Mouse (Mus musculus) heart, postnatal 0 days (tissue): ENCODE data around the gene Tcea3. TPM values are rescaled to one million over a fixed set of nuclear protein-coding genes. Genes with fewer than 3 reads are reported as not detected.

ENCODE experiments used
- ATAC-seq: fragments of 200-750 bp; cut with Nextera tagmentation; 2 replicates; pipeline ENCODE4 v1.8.0; 2017; ENCODE audit warnings: low read depth, moderate number of reproducible peaks, moderate library complexity; ENCODE audit not compliant: insufficient read depth
- DNase-seq: peaks from one replicate; pipeline ENCODE4 v3.0.0-alpha.2; 2016; ENCODE audit warnings: low spot score
- H3K27ac ChIP-seq: fragments of 300-500 bp; sonication (generic); 2 replicates; pipeline ENCODE4 v1.5.1; 2014; ENCODE audit warnings: low read depth, mild to moderate bottlenecking
- H3K27me3 ChIP-seq: fragments of 300-500 bp; sonication (generic); 2 replicates; pipeline ENCODE4 v1.6.1; 2014; ENCODE audit warnings: low read length, mixed read lengths; ENCODE audit not compliant: control insufficient read depth, insufficient read depth
- H3K36me3 ChIP-seq: fragments of 300-500 bp; sonication (generic); replicated peaks from 2 replicates; pipeline ENCODE4 v1.6.1; 2014; ENCODE audit warnings: low read length, mixed read lengths; ENCODE audit not compliant: control insufficient read depth, insufficient read depth
- H3K4me1 ChIP-seq: fragments of 300-500 bp; sonication (generic); 2 replicates; pipeline ENCODE4 v1.6.1; 2014; ENCODE audit warnings: antibody characterized with exemption; ENCODE audit not compliant: control insufficient read depth, insufficient read depth
- H3K4me2 ChIP-seq: fragments of 300-500 bp; sonication (generic); 2 replicates; pipeline ENCODE4 v1.6.1; 2014; ENCODE audit warnings: low read depth, mild to moderate bottlenecking, low read length, moderate library complexity
- H3K4me3 ChIP-seq: fragments of 300-500 bp; sonication (generic); 2 replicates; pipeline ENCODE4 v1.5.1; 2014; ENCODE audit warnings: low read depth, low read length
- H3K9ac ChIP-seq: fragments of 300-500 bp; sonication (generic); replicated peaks from 2 replicates; pipeline ENCODE4 v1.6.1; 2014; ENCODE audit warnings: low read depth, low read length, mixed read lengths
- H3K9me3 ChIP-seq: fragments of 300-500 bp; sonication (generic); replicated peaks from 2 replicates; pipeline ENCODE4 v1.6.1; 2016; ENCODE audit warnings: low read length; ENCODE audit not compliant: control insufficient read depth
- CTCF ChIP-seq: IDR thresholded peaks from 2 replicates; pipeline ENCODE4 v1.5.1; 2016; ENCODE audit warnings: antibody characterized with exemption, control low read depth, low read depth
- EP300 ChIP-seq: IDR thresholded peaks from 2 replicates; pipeline ENCODE4 v1.6.1; 2016; ENCODE audit warnings: antibody characterized with exemption, low read depth
- WGBS: fragments of 180-500 bp; shearing (Covaris S2); extraction: QIAGEN DNeasy Blood & Tissue Kit; methylation state at CpG from one replicate; pipeline ENCODE4 v1.1.7; 2014; 5-methylcytosine and 5-hydroxymethylcytosine counted together
- polyA plus RNA-seq: library from polyadenylated mRNA; unstranded; fragments of >200 nt; fragmentation: Nextera tagmentation; extraction: Ambion mirVana; gene quantifications from 2 replicates; pipeline ENCODE4 v1.2.1, GENCODE M21; 2015
- total RNA-seq: library from RNA; depleted of rRNA; stranded (reverse); fragments of >200 nt; gene quantifications from 2 replicates; pipeline ENCODE4 v1.2.3, GENCODE M21; 2014; ENCODE audit warnings: low replicate concordance

The Tcea3 gene
- total and polyA plus RNA-seq, 2 experiments from 2014 or later: 36.6 to 103 TPM

GRCm38 (mm10) chr4:136224240-136224559, 23.3 kb upstream of the Tcea3 start:
- peaks cover 4% of the 10 kb centered on the region; the same call in 1 of the 2 replicates for H3K4me1 ChIP-seq
- ATAC-seq: no peak
- H3K27ac ChIP-seq: no peak overlapping the region
- H3K27me3 ChIP-seq: no peaks in the 10 kb centered on the region
- 77% methylated on average over 5 of the region's 5 CpGs for WGBS
- no peak overlapping the region for H3K4me3 ChIP-seq
- H3K9ac ChIP-seq: no peak overlapping the region
- no peak for DNase-seq
- H3K36me3 ChIP-seq: no peaks in the 10 kb centered on the region
- H3K4me2 ChIP-seq: no peak overlapping the region
- no peaks in the 10 kb centered on the region for H3K9me3 ChIP-seq
- TF ChIP-seq CTCF (no peak), EP300 (no peak)

- no peak for TF ChIP-seq CTCF
- TF ChIP-seq EP300: no peak
- Histone ChIP-seq H3K9ac (no peak overlapping the region), H3K27ac (no peak overlapping the region), H3K4me3 (no peak overlapping the region), H3K4me2 (no peak overlapping the region), H3K4me1 (peaks cover 3% of the 10 kb centered on the region; the same call in 1 of the 2 replicates), H3K9me3 (no peaks in the 10 kb centered on the region), H3K27me3 (no peaks in the 10 kb centered on the region), H3K36me3 (no peaks in the 10 kb centered on the region)
- WGBS: 76% methylated on average over 23 of the region's 23 CpGs
- ATAC-seq: no peak
- DNase-seq: no peak
Measured at GRCm38 (mm10) chr4:136224677-136225460, 22.7 kb upstream of the Tcea3 start.

GRCm38 (mm10) chr4:136227408-136227807, 20.1 kb upstream of the Tcea3 start:
- H3K9me3 ChIP-seq: no peaks in the 10 kb centered on the region
- no peak for DNase-seq
- no peak for TF ChIP-seq CTCF
- TF ChIP-seq EP300: no peak
- 29% methylated on average over 7 of the region's 7 CpGs for WGBS
- H3K27me3 ChIP-seq: no peaks in the 10 kb centered on the region
- no peak overlapping the region for H3K4me3 ChIP-seq
- H3K9ac ChIP-seq: no peak overlapping the region
- no peak overlapping the region for H3K4me2 ChIP-seq
- no peak for ATAC-seq
- H3K4me1 ChIP-seq: no peaks in the 10 kb centered on the region
- H3K27ac ChIP-seq: no peak overlapping the region
- no peaks in the 10 kb centered on the region for H3K36me3 ChIP-seq

GRCm38 (mm10) chr4:136228640-136229039, 18.9 kb upstream of the Tcea3 start:
- Histone ChIP-seq H3K4me3 (no peak overlapping the region), H3K27me3 (no peaks in the 10 kb centered on the region), H3K9me3 (no peaks in the 10 kb centered on the region), H3K4me1 (no peaks in the 10 kb centered on the region), H3K4me2 (no peak overlapping the region), H3K36me3 (no peaks in the 10 kb centered on the region), H3K27ac (no peak overlapping the region), H3K9ac (no peak overlapping the region)
- ATAC-seq (no peak), DNase-seq (no peak)
- TF ChIP-seq EP300 (no peak), CTCF (no peak)
- WGBS: 71% methylated on average over 5 of the region's 5 CpGs

GRCm38 (mm10) chr4:136238669-136239068, 8.9 kb upstream of the Tcea3 start:
- no peak overlapping the region for H3K9ac ChIP-seq
- 35% methylated on average over 13 of the region's 13 CpGs for WGBS

GRCm38 (mm10) chr4:136239111-136239510, 8.4 kb upstream of the Tcea3 start:
- no peaks in the 10 kb centered on the region for H3K9me3 ChIP-seq
- H3K36me3 ChIP-seq: no peaks in the 10 kb centered on the region
- H3K4me2 ChIP-seq: no peak overlapping the region
- no peak for TF ChIP-seq EP300
- H3K27ac ChIP-seq: no peak overlapping the region
- WGBS: 75% methylated on average over 9 of the region's 9 CpGs
- no peaks in the 10 kb centered on the region for H3K4me1 ChIP-seq
- H3K27me3 ChIP-seq: peaks cover 13% of the 10 kb centered on the region
- H3K9ac ChIP-seq: no peak overlapping the region
- no peak overlapping the region for H3K4me3 ChIP-seq
- ATAC-seq (no peak), DNase-seq (no peak)

More at GRCm38 (mm10) chr4:136238669-136239068, 8.9 kb upstream of the Tcea3 start:
- H3K4me2 ChIP-seq: no peak overlapping the region
- no peak overlapping the region for H3K27ac ChIP-seq
- no peaks in the 10 kb centered on the region for H3K9me3 ChIP-seq
- DNase-seq (no peak), ATAC-seq (no peak)
- no peaks in the 10 kb centered on the region for H3K4me1 ChIP-seq
- H3K27me3 ChIP-seq: peaks cover 13% of the 10 kb centered on the region
- H3K36me3 ChIP-seq: no peaks in the 10 kb centered on the region
- TF ChIP-seq CTCF: no peak
- TF ChIP-seq EP300: no peak
- H3K4me3 ChIP-seq: no peak overlapping the region
